Mouse (Mus musculus) heart, postnatal 0 days (tissue): ENCODE results near the gene Cbx5.

Experiments
- CTCF ChIP-seq: IDR thresholded peaks from 2 replicates; pipeline ENCODE4 v1.5.1; 2016; ENCODE audit warnings: antibody characterized with exemption, control low read depth, low read depth
- EP300 ChIP-seq: IDR thresholded peaks from 2 replicates; pipeline ENCODE4 v1.6.1; 2016; ENCODE audit warnings: antibody characterized with exemption, low read depth

DNA sequence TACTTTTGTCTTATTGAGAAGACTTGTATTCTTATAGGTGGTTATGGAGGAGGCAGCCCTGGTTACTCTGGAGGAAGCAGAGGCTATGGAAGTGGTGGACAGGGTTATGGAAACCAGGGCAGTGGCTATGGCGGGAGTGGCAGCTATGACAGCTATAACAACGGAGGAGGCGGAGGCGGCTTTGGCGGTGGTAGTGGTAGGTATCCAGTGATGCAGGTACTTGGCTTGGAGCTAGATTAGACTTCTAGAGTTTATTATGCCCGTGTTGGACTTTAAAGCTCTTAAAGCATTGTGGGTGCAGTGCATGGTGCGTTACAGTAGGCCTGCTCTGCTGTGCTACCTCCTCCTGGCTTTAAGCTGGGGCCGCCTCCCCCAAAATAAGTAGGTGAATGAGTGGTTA lies 3.3 kb upstream of the Cbx5 start:
- TF ChIP-seq CTCF (no peak), EP300 (no peak)
